Mouse (Mus musculus) embryonic facial prominence, embryonic 14.5 days (tissue): Measurements from ENCODE around the gene Zranb2. TPM values are rescaled to one million over a fixed set of nuclear protein-coding genes. Genes with fewer than 3 reads are reported as not detected.

Source experiments
- ATAC-seq: fragments of 200-750 bp; cut with Nextera tagmentation; 2 replicates; pipeline ENCODE4 v1.8.0; 2017; ENCODE audit warnings: low read depth, moderate number of reproducible peaks, moderate TSS enrichment
- DNase-seq: peaks from one replicate; pipeline ENCODE4 v3.0.0-alpha.2; 2015; ENCODE audit warnings: low spot score
- H3K27ac ChIP-seq: fragments of 300-500 bp; sonication (generic); replicated peaks from 2 replicates; pipeline ENCODE4 v1.5.1; 2014; ENCODE audit warnings: low read depth, mild to moderate bottlenecking, low read length, moderate library complexity
- H3K27me3 ChIP-seq: fragments of 300-500 bp; sonication (generic); replicated peaks from 2 replicates; pipeline ENCODE4 v1.6.1; 2014; ENCODE audit warnings: low read length; ENCODE audit not compliant: control insufficient read depth, insufficient read depth
- H3K36me3 ChIP-seq: fragments of 300-500 bp; sonication (generic); 2 replicates; pipeline ENCODE4 v1.6.1; 2014; ENCODE audit warnings: low read length, mixed read lengths; ENCODE audit not compliant: control insufficient read depth, insufficient read depth
- H3K4me1 ChIP-seq: fragments of 300-500 bp; sonication (generic); 2 replicates; pipeline ENCODE4 v1.6.1; 2014; ENCODE audit warnings: antibody characterized with exemption, low read length; ENCODE audit not compliant: control insufficient read depth, insufficient read depth
- H3K4me2 ChIP-seq: fragments of 300-500 bp; sonication (generic); 2 replicates; pipeline ENCODE4 v1.6.1; 2014; ENCODE audit warnings: low read depth, mild to moderate bottlenecking, low read length, moderate library complexity, mixed read lengths
- H3K4me3 ChIP-seq: fragments of 300-500 bp; sonication (generic); 2 replicates; pipeline ENCODE4 v1.5.1; 2014; ENCODE audit warnings: low read depth, mild to moderate bottlenecking, low read length
- H3K9ac ChIP-seq: fragments of 300-500 bp; sonication (generic); 2 replicates; pipeline ENCODE4 v1.6.1; 2014; ENCODE audit warnings: low read depth, mild to moderate bottlenecking, low read length, moderate library complexity, mixed read lengths
- H3K9me3 ChIP-seq: fragments of 300-500 bp; sonication (generic); 2 replicates; pipeline ENCODE4 v1.6.1; 2016; ENCODE audit warnings: low read length; ENCODE audit not compliant: control insufficient read depth
- WGBS: fragments of 180-500 bp; shearing (Covaris S2); extraction: QIAGEN DNeasy Blood & Tissue Kit; methylation state at CpG from one replicate; pipeline ENCODE4 v1.1.7; 2014; 5-methylcytosine and 5-hydroxymethylcytosine counted together
- polyA plus RNA-seq: library from polyadenylated mRNA; unstranded; fragments of >200 nt; fragmentation: Nextera tagmentation; extraction: Ambion mirVana; gene quantifications from 2 replicates; pipeline ENCODE4 v1.2.1, GENCODE M21; 2014

The Zranb2 gene
- polyA plus RNA-seq, result 94.9 and 95.9 TPM in 2 replicates

DNA sequence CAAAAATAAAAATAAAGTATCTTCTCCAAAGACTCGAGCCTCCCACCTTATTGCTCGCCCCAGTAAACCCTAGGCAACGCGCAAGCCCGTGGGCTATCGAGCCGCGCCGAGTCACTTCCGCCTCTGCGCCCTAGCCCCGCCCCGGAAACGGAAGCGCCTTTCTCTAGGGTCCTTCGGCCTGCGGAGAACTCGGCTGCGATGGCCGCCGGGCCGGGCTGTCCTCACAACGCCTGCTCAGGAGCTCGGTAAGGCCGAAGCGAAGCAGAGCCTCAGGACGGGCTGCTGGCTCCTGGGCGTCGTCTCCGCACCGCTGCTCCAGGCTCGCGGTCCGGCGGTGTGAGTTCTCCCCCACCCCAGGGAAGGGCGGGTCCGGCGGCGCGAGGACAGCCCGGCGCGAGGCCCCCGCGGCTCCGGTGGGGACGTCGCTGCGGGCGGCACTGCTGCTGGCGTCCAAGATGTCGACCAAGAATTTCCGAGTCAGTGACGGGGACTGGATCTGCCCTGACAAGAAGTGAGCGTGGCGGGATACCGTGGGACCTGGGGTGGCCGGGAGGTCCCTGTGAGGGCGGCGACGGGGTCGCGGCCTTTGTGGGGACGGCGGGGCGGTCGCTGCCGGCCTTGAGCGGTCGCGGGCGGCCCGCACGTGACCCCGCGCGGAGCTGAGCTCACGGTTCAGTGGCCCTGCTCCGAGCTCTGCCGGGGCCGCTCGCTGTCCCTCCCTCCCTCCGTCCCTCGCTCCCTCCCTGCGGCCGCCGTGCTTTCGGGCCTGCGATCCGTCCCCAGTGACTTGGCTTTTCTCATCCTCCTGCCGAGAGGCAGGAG is at the start of gene Zranb2:
Gene Zranb2 (plus strand): TSS at position 197 of the 822 bp plus-strand sequence.
- Histone ChIP-seq H3K27me3 (peaks cover 40% of the 10 kb centered on the region), H3K9ac (peak within 1 kb of the TSS; percentile 94), H3K4me2 (peak within 1 kb of the TSS; percentile 92), H3K36me3 (peaks cover 18% of the 10 kb centered on the region), H3K4me1 (peaks cover 14% of the 10 kb centered on the region; the same call in 1 of the 2 replicates), H3K4me3 (peak within 1 kb of the TSS; percentile 83), H3K9me3 (peaks cover 14% of the 10 kb centered on the region), H3K27ac (peak within 1 kb of the TSS; percentile 94)
- peak; percentile 96 for ATAC-seq
- peak; percentile 95 for DNase-seq
- under 1% methylated on average over 64 of the region's 91 CpGs for WGBS

DNA sequence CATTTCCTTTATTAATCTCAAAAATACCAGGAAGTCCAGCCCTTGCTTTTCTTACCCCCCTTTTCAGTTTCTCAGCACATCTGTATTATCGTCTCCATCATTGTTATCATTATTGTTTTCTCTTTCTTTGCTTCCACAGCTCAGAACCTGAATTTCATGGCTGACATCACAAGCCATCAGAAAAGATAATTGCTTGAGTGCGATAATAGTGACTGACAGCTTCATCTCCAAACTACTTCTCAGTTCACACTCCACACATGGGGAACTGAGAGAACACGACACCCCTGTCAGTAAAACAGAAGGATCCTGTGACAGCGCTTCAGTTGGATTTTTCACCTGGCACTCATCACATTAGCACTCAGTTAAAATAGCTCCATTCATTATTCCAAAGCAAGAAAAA is 41.9 kb upstream of the Zranb2 start:
- Histone ChIP-seq H3K4me2 (no peak overlapping the region), H3K4me3 (no peak overlapping the region), H3K4me1 (no peaks in the 10 kb centered on the region), H3K27me3 (no peaks in the 10 kb centered on the region), H3K9me3 (no peaks in the 10 kb centered on the region), H3K36me3 (no peaks in the 10 kb centered on the region), H3K27ac (no peak overlapping the region), H3K9ac (no peak overlapping the region)
- WGBS, result 34% methylated on average over 4 of the region's 4 CpGs
- ATAC-seq, result no peak
- DNase-seq, result no peak

DNA sequence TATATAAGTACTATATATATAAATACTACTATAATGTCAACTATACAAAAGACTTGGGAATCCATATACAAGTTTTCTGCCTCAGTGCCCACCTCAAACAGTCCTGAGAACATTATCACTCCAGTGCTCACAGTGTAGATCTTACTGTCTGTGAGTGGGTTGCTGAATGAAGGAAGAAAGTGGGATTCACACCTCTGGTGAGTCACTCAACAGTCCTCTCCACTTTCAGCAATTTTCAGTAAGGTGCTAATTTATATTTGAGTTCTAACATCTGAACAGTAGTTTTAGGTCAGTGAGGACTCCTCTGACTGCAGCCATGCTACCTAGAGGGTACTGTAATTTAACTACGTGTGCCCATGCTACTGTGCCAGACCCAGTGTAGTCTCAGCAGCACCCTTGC is 31.7 kb upstream of the Zranb2 start:
- Histone ChIP-seq H3K9ac (no peak overlapping the region), H3K4me3 (no peak overlapping the region), H3K9me3 (no peaks in the 10 kb centered on the region), H3K27ac (no peak overlapping the region), H3K27me3 (no peaks in the 10 kb centered on the region), H3K36me3 (no peaks in the 10 kb centered on the region), H3K4me1 (no peaks in the 10 kb centered on the region), H3K4me2 (no peak overlapping the region)
- DNase-seq (no peak), ATAC-seq (no peak)
- WGBS, result 68% methylated on average over 1 of the region's 1 CpGs

DNA sequence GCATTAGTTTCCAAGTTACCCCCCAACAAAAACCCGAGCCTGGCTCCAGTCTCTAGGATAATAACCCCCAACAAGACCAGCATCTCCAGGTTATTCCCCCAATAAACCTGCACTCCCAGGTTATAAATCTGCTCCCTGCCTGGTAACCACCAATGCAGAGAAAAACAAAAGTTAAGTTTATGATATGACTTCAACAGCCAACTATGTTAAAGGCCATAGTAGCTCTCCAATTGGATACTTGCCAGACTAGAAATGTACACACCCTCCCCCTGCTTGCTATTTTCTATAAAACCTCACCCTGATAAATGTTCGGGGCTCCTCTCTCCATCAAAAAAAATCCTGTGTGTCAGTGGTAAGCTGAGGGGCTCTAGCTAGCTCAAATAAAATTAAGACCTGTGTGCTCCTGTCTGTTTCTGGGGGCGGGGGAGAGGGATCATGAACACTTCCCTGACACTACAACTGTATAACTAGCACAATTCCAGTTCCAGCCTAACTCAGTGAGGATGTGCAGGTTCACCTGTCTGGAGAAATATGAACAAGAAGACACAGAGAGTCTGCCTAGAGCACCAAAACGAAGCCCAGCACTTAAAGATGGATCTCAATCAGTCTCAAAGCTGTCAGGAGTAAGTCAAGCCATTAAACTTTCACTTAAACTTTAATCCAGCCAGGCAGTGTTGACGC is 19.7 kb upstream of the Zranb2 start:
- Histone ChIP-seq H3K36me3 (no peaks in the 10 kb centered on the region), H3K4me3 (no peak overlapping the region), H3K27me3 (no peaks in the 10 kb centered on the region), H3K9ac (no peak overlapping the region), H3K4me1 (no peaks in the 10 kb centered on the region), H3K9me3 (no peaks in the 10 kb centered on the region), H3K27ac (no peak overlapping the region), H3K4me2 (no peak overlapping the region)
- ATAC-seq, result no peak
- 65% methylated on average over 5 of the region's 5 CpGs for WGBS
- DNase-seq, result no peak

DNA sequence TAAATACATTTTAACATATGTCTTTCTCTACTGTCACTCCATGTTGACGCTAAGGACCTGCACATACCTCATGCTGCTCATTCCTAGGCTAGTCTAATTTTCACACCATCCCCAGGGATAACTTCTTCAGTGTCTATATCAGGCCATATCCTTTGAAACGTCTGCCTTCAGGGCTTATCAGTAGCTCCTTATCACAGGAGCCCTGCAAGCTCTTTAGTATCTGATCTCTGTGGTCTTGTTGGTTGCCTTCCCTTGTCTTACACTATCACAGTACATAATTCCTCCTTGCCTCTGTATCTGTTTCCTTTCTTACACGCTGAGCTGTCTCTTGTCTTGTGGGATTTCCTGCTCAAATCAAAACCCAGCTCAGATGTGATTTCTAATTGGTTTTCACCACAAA is 17.5 kb upstream of the Zranb2 start:
- Histone ChIP-seq H3K4me2 (no peak overlapping the region), H3K36me3 (no peaks in the 10 kb centered on the region), H3K27ac (no peak overlapping the region), H3K4me1 (no peaks in the 10 kb centered on the region), H3K9ac (no peak overlapping the region), H3K27me3 (no peaks in the 10 kb centered on the region), H3K4me3 (no peak overlapping the region), H3K9me3 (no peaks in the 10 kb centered on the region)
- DNase-seq (no peak), ATAC-seq (no peak)
- WGBS, result 62% methylated on average over 3 of the region's 3 CpGs

DNA sequence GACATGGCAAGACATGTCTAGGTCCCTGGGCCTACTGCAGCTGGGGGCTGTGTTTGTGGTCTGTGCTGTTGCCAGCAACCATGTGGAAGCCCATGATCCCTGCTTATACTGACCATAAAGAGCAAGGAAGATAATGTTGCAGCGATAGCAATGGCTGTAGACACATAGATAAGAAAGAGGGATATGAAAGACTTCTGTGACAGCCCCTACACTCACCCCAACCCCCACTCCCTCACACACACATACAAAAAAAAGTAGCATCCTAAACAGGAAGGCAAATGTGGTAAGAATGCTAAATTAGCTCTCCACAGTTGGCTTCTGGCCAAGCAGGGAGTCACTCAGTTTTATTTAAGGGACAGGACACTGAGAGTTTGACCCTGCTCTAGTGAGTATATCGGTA is 16.0 kb upstream of the Zranb2 start:
- WGBS, result 78% methylated on average over 2 of the region's 2 CpGs
- ATAC-seq, result no peak
- no peak overlapping the region for H3K4me2 ChIP-seq

DNA sequence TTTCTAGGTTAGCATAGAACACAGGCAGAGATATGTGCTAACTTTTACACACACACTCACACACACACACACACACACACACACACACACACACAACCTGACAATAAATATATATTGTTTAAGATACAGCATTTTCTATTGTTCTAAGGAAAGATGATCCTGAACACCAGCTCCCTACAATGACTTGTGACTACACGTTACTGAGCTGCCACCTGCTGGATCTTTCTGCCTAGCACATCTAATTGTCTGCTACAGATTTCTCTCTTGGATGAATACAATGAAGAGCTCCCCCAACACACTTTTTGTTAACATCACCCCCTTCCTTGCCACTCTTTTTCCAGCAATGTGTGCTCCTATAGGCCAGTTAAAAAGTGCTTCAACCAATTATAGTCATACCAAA is 13.5 kb upstream of the Zranb2 start:
- peaks cover 12% of the 10 kb centered on the region for H3K27me3 ChIP-seq
- H3K4me1 ChIP-seq, result no peaks in the 10 kb centered on the region
- no peaks in the 10 kb centered on the region for H3K9me3 ChIP-seq
- no peak overlapping the region for H3K4me3 ChIP-seq
- 4% methylated on average over 1 of the region's 1 CpGs for WGBS
- ATAC-seq (peak; percentile 67; the same call in 1 of the 2 replicates), DNase-seq (peak; percentile 83)
- no peak overlapping the region for H3K9ac ChIP-seq
- no peaks in the 10 kb centered on the region for H3K36me3 ChIP-seq
- no peak overlapping the region for H3K4me2 ChIP-seq
- H3K27ac ChIP-seq, result no peak overlapping the region

More for the DNA sequence above, 16.0 kb upstream of the Zranb2 start:
- H3K36me3 ChIP-seq, result no peaks in the 10 kb centered on the region
- H3K9ac ChIP-seq, result no peak overlapping the region
- no peaks in the 10 kb centered on the region for H3K4me1 ChIP-seq
- H3K9me3 ChIP-seq, result no peaks in the 10 kb centered on the region
- H3K27ac ChIP-seq, result no peak overlapping the region
- H3K27me3 ChIP-seq, result peaks cover 5% of the 10 kb centered on the region
- no peak overlapping the region for H3K4me3 ChIP-seq
- DNase-seq, result peak; percentile 13

DNA sequence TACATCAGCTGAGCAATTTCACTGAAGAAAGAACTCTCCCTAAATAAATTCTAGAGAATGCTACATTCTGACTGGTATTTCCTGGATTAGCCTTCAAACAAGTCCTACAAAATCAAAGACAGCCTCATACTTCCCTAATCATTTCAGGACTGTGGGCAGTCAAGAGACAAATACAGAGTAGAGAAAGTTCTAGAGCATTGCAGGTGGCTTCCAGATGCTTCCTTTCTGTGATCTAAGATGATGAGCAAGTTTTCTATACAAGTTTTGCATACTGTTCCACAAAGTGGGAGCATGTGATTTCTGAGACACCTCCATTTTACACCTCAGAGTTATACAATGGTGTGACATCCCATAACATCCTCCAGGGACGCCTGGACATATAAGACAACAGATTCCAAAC is 10.1 kb upstream of the Zranb2 start:
- WGBS, result 39% methylated on average over 1 of the region's 1 CpGs
- no peak for DNase-seq
- Histone ChIP-seq H3K4me2 (no peak overlapping the region), H3K9ac (no peak overlapping the region), H3K9me3 (no peaks in the 10 kb centered on the region), H3K27ac (no peak overlapping the region), H3K4me1 (no peaks in the 10 kb centered on the region), H3K27me3 (peaks cover 28% of the 10 kb centered on the region), H3K36me3 (no peaks in the 10 kb centered on the region), H3K4me3 (no peak overlapping the region)
- ATAC-seq, result no peak
